Mouse (Mus musculus) lung, embryonic 16.5 days (tissue): ENCODE measurements at regions not wholly inside any gene's neighbourhood (a gene's known extent, or its start where the extent isn't known, plus 50 kb on each side); places are given as distances from the start of the nearest gene placed in this dataset.

ENCODE experiments used
- ATAC-seq: fragments of 200-750 bp; cut with Nextera tagmentation; 2 replicates; pipeline ENCODE4 v1.8.0; 2017; ENCODE audit warnings: low read depth, mild to moderate bottlenecking, moderate library complexity
- H3K27ac ChIP-seq: fragments of 300-500 bp; sonication (generic); 2 replicates; pipeline ENCODE4 v1.5.1; 2014; ENCODE audit warnings: mild to moderate bottlenecking, control low read depth, low read length
- H3K27me3 ChIP-seq: fragments of 300-500 bp; sonication (generic); 2 replicates; pipeline ENCODE4 v1.6.1; 2014; ENCODE audit warnings: low read depth, low read length, mixed read lengths; ENCODE audit not compliant: control insufficient read depth, insufficient read depth
- H3K36me3 ChIP-seq: fragments of 300-500 bp; sonication (generic); 2 replicates; pipeline ENCODE4 v1.6.1; 2014; ENCODE audit warnings: low read length; ENCODE audit not compliant: control insufficient read depth, insufficient read depth
- H3K4me1 ChIP-seq: fragments of 300-500 bp; sonication (generic); replicated peaks from 2 replicates; pipeline ENCODE4 v1.6.1; 2014; ENCODE audit warnings: low read length, mixed read lengths; ENCODE audit not compliant: control insufficient read depth, insufficient read depth
- H3K4me2 ChIP-seq: fragments of 300-500 bp; sonication (generic); 2 replicates; pipeline ENCODE4 v1.6.1; 2014; ENCODE audit warnings: low read depth, low read length, control low read depth
- H3K4me3 ChIP-seq: fragments of 300-500 bp; sonication (generic); 2 replicates; pipeline ENCODE4 v1.5.1; 2014; ENCODE audit warnings: mild to moderate bottlenecking, low read length, control low read depth
- H3K9ac ChIP-seq: fragments of 300-500 bp; sonication (generic); 2 replicates; pipeline ENCODE4 v1.6.1; 2014; ENCODE audit warnings: low read length, control low read depth
- H3K9me3 ChIP-seq: fragments of 300-500 bp; sonication (generic); 2 replicates; pipeline ENCODE4 v1.6.1; 2016; ENCODE audit warnings: low read length; ENCODE audit not compliant: control insufficient read depth
- WGBS: fragments of 180-500 bp; shearing (Covaris S2); extraction: QIAGEN DNeasy Blood & Tissue Kit; methylation state at CpG from one replicate; pipeline ENCODE4 v1.1.7; 2014; 5-methylcytosine and 5-hydroxymethylcytosine counted together

- H3K9me3 ChIP-seq, result no peaks in the 10 kb centered on the region
- WGBS, result 68% methylated on average over 9 of the region's 9 CpGs
Measured at GRCm38 (mm10) chr7:79222626-79223335, 50.2 kb upstream of the Abhd2 start.

More at GRCm38 (mm10) chr7:79222626-79223335, 50.2 kb upstream of the Abhd2 start:
- Histone ChIP-seq H3K4me2 (no peak overlapping the region), H3K27me3 (no peaks in the 10 kb centered on the region), H3K27ac (no peak overlapping the region), H3K9ac (no peak overlapping the region), H3K36me3 (no peaks in the 10 kb centered on the region), H3K4me3 (no peak overlapping the region), H3K4me1 (0 out of 2 replicates have a peak, but pooled peaks cover 3% of the 10 kb centered on the region)
- no peak for ATAC-seq
